Mouse (Mus musculus) bone marrow, adult 2 months (tissue): ENCODE measurements at regions not wholly inside any gene's neighbourhood (a gene's known extent, or its start where the extent isn't known, plus 50 kb on each side); places are given as distances from the start of the nearest gene placed in this dataset.

Experiments
- H3K27ac ChIP-seq: fragments of 200-500 bp; 2 replicates; pipeline ENCODE4 v1.5.1; 2012; ENCODE audit warnings: low read depth, mild to moderate bottlenecking, control low read depth, inconsistent platforms, low read length; ENCODE audit not compliant: control insufficient read depth, poor library complexity, insufficient read depth
- H3K4me1 ChIP-seq: fragments of 200-500 bp; 2 replicates; pipeline ENCODE4 v1.6.1; 2011; ENCODE audit warnings: low read length; ENCODE audit not compliant: control insufficient read depth, insufficient read depth
- H3K4me3 ChIP-seq: fragments of 200-500 bp; replicated peaks from 2 replicates; pipeline ENCODE3; 2011; ENCODE audit warnings: mild to moderate bottlenecking, low read depth, low read length, control low read depth; ENCODE audit not compliant: control insufficient read depth
- CTCF ChIP-seq: fragments of 200-500 bp; IDR thresholded peaks from 2 replicates; pipeline ENCODE4 v1.5.1; 2011; ENCODE audit warnings: low read length, control low read depth; ENCODE audit not compliant: control insufficient read depth, insufficient read depth
- POLR2A ChIP-seq: fragments of 200-500 bp; IDR thresholded peaks from 2 replicates; pipeline ENCODE4 v1.6.1; 2011; ENCODE audit warnings: low read depth, mild to moderate bottlenecking, control low read depth, low read length, borderline replicate concordance; ENCODE audit not compliant: control insufficient read depth
- WGBS: fragments of 180-500 bp; shearing (Covaris S2); methylation state at CpG from one replicate; pipeline ENCODE4 v1.1.7; 2018; 5-methylcytosine and 5-hydroxymethylcytosine counted together

GRCm38 (mm10) chr5:64401737-64402136, 245.6 kb downstream of the Tbc1d1 start:
- 80% methylated on average over 9 of the region's 9 CpGs for WGBS
- Histone ChIP-seq H3K4me1 (no peaks in the 10 kb centered on the region), H3K4me3 (no peak overlapping the region), H3K27ac (no peak overlapping the region)
- TF ChIP-seq CTCF (no peak), POLR2A (no peak)

GRCm38 (mm10) chr5:64403077-64403981, 247.2 kb downstream of the Tbc1d1 start:
- Histone ChIP-seq H3K4me3 (no peak overlapping the region), H3K27ac (peak overlapping the region; percentile 58; the same call in 1 of the 2 replicates), H3K4me1 (no peaks in the 10 kb centered on the region)
- 80% methylated on average over 11 of the region's 11 CpGs for WGBS
- TF ChIP-seq CTCF = no peak
- no peak for TF ChIP-seq POLR2A

DNA sequence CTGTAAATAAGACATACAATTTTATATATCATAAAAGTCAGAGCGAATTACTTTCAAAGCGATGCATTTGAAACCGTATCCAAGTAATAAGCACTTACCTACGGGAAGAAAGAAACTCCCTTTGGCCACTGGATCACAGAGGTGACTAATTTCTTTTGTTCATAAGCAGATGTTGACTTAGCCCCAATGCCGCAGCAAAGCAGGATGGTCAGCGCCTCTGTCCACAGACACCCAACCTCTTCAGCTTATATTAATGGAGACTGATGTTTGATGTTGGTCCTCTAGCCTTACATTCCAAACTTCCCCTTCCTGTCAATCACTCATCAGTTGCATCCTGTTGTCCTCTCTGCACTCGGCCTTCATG, 247.9 kb downstream of the Tbc1d1 start:
- WGBS = 80% methylated on average over 7 of the region's 7 CpGs
- Histone ChIP-seq H3K27ac (no peak overlapping the region), H3K4me1 (no peaks in the 10 kb centered on the region), H3K4me3 (no peak overlapping the region)
- TF ChIP-seq CTCF = no peak
- TF ChIP-seq POLR2A = no peak

DNA sequence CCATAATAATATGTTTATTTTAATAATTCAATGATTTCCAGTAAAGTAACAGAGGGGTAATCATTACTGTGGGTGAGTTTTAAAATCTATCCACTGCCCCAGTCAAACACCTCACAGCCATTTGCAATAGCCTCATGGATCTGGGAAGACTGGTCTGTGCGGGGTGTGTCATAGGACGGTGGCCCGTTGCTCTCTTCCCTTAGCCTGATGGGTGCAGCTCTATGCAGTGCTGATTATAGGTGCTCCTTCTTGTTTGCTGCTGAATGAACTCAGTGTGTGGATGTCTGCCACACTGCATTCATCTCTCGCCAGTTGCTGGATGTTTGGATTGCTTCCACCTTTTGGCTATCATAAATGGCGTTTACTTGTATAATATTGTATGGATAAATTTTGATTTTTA, 248.4 kb downstream of the Tbc1d1 start:
- 83% methylated on average over 5 of the region's 5 CpGs for whole genome bisulfite sequencing
- no peak overlapping the region for H3K4me3 ChIP-seq
- H3K27ac ChIP-seq = no peak overlapping the region
- H3K4me1 ChIP-seq = no peaks in the 10 kb centered on the region
- TF ChIP-seq CTCF = no peak
- TF ChIP-seq POLR2A = no peak

DNA sequence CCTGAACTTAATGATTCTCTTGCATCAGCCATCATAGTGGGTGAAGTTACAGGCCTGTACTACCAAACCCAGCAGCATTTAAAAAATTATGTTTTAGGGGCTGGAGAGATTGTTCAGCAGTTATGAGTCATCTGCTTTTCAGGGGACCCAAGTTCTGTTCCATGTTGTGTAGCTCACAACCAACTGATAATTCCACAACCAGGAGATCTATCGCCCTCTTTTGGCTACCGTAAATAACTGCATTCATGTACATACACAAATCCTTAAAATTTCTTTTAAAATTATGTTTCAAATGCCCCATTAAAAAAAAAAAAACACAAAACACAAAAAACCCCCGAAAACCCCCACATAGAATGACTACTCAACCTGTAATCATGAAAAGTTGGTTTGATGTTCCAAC, 252.8 kb downstream of the Tbc1d1 start:
- no peak overlapping the region for H3K4me3 ChIP-seq

DNA sequence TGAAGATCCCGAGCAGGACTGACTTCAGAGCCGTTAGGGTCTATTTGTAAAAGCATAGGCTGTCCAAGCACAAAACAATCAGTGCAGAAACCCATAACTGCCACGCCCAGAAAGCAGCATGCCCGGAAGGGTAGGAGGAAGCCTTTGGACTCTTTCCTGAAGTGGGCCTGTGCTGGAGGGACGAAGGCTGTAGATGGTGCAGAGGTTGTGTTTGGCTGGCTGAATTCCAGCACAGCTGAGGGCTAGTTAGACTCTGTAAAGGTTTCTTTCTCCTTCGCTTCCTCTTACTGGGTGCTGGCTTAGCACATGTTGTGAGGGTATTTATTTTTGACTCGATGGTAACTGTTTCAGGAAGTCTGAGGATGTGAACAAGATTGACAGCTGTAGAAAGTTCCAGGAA, 254.5 kb downstream of the Tbc1d1 start:
- TF ChIP-seq CTCF (no peak), POLR2A (no peak)
- peaks cover 3% of the 10 kb centered on the region for H3K4me1 ChIP-seq
- H3K4me3 ChIP-seq = no peak overlapping the region
- WGBS = 7% methylated on average over 7 of the region's 7 CpGs
- peak overlapping the region; percentile 61 for H3K27ac ChIP-seq

More for the DNA sequence above, 252.8 kb downstream of the Tbc1d1 start:
- WGBS = 75% methylated on average over 3 of the region's 3 CpGs
- TF ChIP-seq POLR2A (no peak), CTCF (no peak)
- Histone ChIP-seq H3K4me1 (peaks cover 3% of the 10 kb centered on the region), H3K27ac (no peak overlapping the region)

GRCm38 (mm10) chr5:64414519-64414918, 258.4 kb downstream of the Tbc1d1 start:
- peaks cover 3% of the 10 kb centered on the region for H3K4me1 ChIP-seq
- WGBS = 81% methylated on average over 5 of the region's 5 CpGs
- no peak overlapping the region for H3K27ac ChIP-seq
- no peak for TF ChIP-seq POLR2A
- no peak for TF ChIP-seq CTCF
- H3K4me3 ChIP-seq = no peak overlapping the region

- no peak overlapping the region for H3K27ac ChIP-seq
Observed at GRCm38 (mm10) chr5:64419395-64419794, 263.3 kb downstream of the Tbc1d1 start.

More at GRCm38 (mm10) chr5:64419395-64419794, 263.3 kb downstream of the Tbc1d1 start:
- no peak for TF ChIP-seq POLR2A
- WGBS = 64% methylated on average over 1 of the region's 1 CpGs
- Histone ChIP-seq H3K4me1 (no peaks in the 10 kb centered on the region), H3K4me3 (no peak overlapping the region)
